Mouse (Mus musculus) right cerebral cortex, postnatal 14 days (tissue): ENCODE results near the gene Gm45021.

Experiments used
- DNase-seq: peaks from one replicate; pipeline ENCODE4 v3.0.0; 2022

The Gm45021 gene

DNA sequence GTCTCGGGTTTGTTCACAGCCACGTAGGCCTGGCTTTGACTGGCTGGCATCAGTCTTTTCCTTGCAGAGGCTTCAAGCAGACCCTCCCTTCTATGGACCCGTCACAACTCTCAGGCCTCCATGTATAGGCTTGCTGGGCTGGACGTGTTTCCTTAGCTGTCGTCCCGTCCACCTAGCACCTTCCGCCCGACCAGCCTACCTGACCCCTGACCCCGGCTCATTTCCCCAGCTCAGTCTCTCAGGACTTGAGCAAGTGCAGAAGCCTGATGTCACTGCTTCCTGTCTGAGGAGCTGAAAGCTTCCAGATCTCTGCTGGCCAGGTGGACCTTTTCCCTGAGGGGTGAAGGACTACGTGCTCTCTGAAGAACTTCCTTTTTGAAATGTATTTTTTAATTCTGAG, 16.1 kb upstream of the Gm45021 start:
- no peak for DNase-seq

DNA sequence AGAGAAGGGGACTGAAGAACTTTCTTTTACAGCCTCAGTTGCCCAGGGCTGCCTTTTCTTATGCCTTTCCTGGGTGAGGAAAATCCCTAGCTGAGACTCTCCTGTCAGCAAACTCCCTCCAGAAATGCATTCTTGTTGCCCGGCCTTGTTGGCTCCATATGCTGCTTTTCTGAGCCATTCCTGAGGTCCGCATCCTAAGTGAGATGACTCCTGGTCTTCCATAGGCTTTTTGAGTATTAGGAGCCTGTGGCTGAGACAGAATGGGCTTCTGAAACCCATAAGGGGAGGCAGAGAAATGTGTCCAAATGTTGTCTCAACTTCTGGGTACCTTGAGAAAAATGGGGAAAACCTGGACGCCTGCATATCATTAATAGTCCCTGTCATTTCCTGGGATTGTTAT, 15.4 kb upstream of the Gm45021 start:
- DNase-seq, result no peak

DNA sequence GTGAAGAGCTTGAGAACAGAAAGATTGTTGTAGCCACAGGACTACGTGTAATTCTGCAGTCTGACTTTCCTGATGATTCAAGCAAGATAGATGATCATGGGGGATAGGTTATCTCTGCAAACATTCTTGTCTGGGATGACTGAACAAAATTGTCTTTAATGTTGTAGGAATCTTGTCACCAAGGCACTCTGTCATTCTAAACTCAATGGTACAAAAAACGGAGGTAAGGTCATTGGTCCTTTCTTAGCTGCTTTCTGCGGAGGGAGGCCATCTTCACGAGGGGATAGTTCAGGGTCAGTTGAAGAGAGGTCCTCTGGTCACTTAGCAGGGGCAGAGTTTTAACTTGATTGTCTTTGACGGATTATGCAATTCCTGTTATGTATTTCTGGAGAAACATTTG, 10.7 kb upstream of the Gm45021 start:
- no peak for DNase-seq

DNA sequence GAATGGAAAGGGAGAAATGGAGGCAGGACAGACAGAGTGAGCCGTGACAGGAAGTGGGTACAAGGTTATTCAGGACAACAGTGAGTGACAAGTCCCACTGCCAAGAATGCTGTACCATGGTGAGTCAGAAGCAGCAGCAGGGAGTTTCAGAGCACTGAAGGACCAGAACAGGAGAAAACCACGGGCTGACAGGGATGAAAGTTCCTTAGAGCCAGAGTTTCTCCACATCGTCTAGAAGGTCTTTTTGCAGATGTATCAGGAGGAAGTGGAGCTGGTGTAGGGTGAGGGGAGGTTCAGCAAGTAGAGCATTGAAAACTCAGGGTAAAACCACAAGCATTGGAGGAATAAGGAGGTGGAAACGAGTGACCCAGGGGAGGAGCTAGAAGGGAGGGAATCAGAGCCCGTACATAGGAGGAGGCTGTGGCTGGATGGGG, 10.2 kb upstream of the Gm45021 start:
- no peak for DNase-seq

DNA sequence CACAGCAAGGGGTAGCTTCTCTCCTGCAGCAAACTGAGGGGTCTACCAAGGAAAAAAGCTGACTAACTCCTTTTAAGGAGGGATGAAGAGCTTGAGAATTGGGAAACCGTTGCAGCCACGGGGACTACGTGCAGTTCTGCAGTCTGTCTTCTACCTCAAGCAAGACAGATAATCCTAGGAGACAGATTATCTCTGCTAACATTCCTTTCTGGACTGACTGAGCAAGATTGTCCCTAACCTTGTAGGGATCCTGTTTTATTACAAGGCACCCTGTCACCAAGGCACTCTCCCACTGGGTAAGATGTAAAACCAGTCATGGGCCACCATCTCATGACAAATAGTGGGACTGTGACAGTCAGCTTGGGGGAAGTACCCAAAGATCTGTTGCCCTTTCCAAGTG, 8.2 kb upstream of the Gm45021 start:
- DNase-seq, result no peak

DNA sequence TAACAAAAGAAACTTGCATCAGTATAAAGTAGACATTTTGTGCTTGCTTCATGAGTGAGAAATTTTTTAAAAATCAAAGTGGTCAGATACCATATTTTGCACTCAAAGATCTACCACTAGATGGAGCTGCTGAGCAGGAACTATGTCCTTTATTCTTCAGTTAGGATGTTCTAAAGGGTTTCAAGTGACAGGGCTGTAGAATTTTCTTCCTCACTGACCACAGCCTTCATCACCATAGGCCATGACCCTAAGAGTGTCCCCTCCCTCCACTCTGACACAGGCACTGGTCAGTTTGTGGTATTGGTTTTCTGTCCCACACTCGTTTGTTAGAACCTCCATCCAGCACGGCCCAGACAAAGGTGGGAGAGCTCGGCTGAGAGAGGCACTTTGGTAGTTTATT, 7.4 kb upstream of the Gm45021 start:
- peak; percentile 25 for DNase-seq

DNA sequence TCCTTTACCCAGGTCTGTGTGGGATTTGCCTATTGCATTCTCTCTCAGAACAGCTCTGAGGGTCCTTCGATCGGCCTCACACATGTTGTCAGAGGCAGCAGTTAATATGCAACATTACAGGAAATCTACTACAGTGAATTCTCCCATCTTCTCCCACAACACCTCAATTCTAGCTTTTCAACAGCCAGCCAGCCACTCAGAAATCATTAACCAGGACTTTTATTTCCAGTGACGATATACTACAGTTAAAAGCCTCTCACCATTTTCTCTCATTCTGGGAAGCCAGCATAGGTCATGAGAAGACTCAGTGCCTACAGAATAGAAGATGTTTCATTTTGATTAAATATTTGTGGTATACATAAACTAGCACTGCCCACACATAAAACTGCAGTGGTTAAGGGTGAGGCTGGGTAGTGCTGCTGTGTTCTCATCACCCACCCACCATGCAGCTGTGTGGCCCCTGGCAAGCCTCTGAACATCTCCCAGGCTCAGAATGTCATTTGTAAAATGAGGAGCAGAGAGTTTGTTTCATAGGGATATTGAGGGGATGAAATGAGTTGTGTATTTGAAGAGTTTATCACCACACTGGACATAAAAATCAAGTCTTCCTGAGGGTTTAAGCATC, 1.9 kb downstream of the Gm45021 start:
- no peak for DNase-seq

DNA sequence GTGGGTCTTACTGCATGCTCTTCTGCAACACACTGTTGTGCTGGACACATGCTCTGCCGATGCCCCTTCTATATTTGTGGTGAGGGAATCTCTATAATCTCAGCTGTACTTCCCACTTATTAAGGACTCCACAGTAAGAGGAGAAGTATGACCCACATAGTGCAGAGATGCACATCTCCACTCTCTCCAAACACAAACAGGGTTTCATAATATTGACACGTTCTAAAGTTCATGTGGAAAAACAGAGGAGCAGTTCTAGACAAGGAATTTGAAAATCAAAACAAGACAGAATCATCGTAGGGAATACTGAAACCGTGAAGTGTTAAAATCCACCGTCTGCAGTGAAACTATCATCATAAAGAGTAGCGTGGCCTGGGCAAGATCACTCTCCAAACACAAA, 2.5 kb downstream of the Gm45021 start:
- no peak for DNase-seq

DNA sequence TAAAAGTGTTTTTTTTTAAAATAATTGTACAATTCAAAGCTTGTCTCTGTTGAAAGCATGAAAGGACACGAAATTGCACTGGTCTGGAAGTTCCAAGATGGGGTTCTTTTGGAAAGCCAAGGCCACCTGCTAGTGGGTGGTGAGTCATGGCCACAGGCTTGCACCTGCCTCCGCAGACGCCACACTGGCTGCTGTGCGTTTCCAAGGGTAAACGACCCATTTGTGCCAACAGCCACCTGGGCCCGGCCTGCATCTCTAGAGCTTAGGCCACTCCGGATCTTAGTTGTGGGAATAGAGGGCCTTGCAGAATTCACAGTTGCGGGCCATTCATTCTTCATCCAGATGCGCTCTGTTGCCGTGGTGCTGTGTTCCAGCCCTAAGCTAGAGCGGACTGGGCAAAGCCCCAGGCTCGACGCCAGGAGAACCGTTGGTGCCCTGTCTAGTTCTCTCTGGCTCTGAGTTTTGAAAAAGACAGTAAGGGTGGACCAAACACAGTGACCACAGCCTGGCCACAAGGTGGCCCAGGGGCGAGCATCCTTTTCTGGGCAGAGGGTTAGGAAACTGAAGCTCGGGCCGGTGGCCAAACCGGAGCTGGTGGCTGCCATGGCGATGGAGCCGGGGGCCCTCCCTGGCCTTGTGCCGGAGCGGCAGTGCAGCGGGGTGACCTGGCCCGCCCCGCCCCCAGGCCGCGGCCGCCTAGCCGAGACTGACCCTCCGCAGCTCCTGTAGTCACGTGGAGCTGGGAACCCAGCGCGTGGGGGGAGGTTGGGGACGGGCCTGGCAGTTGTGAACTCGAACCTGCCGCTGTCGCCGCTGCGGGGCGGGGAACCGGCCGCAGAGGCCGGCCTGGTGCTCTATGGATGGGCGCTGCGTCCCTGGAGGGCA, 4.0 kb downstream of the Gm45021 start, which contains the start of the genes Repin1 and Gm44965:
Gene Repin1 (plus strand): TSS at position 726 of the 885 bp plus-strand sequence.
Gene Gm44965 (plus strand): TSS at position 784 of the 885 bp plus-strand sequence.
- peak; percentile 94 for DNase-seq

DNA sequence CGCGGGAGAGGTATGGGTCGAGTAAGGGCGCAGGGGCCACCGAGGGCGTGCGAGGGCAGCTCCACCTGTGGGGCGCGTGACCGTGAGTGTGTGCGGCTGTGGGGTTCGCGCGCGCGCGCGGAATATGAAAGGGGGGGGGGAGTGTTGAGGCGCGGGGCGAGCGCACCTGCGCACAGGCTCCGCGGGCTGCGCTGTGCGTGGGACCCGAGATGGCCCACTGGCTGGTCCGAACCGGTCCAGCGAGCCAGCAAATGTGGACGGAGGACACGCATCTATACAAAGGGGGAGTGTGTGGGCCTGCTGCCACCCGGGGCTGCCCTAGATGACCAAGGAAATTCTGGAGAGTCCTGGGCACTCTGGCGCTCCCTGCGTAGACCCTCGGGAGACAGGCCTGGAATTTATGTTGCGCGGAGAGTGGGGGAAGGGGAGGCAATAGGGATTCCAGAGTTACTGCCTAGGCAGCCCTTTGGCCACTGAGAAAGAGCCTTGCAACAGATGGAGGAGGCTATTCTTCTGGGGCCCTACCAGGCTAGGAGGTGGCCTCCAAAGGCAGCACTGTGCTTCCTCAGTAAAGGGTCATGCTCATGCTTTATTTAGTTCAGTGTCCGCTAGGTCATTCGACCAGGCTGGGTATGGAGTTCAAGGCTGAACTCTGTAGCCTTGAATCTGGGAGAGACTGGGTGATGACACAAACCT, 4.8 kb downstream of the Gm45021 start:
- DNase-seq, result no peak

DNA sequence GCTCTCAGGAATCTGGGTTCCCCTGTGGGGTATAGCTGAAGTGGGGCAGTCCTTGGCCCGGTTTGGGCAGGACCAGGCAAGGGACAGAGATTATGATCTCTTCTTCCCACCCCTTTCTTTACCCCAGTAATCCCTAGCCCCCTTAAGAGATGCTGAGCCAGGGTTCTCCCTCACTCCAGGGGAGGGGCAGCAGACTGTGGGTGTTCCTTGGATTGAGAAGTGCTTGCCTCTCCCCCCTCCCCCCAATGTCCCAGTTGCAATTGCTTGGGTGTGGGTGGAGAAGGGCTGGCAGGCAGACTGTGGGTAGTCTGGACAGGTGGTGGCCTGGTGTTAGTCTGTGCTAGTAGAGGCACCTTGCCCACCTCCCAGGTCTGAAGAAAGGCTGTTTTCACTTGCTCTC, 5.9 kb downstream of the Gm45021 start:
- no peak for DNase-seq

DNA sequence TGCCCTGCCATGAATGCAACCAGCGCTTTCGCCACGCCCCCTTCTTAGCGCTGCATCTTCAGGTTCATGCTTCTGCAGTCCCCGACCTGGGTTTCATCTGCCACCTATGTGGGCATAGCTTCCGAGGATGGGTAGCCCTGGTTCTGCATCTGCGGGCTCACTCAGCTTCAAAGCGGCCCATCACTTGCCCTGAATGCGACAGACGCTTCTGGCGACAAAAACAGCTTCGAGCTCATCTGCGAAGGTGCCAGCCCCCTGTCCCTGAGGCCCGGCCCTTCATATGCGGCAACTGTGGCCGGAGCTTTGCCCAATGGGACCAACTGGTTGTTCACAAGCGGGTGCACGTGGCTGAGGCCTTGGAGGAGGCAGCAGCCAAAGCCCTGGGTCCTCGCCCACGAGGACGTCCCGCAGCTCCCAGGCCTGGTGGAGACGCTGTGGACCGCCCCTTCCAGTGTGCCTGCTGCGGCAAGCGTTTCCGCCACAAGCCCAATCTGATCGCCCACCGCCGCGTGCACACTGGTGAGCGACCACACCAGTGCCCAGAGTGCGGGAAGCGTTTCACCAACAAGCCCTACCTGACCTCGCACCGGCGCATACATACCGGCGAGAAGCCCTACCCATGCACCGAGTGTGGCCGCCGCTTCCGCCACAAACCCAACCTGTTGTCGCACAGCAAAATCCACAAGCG, 7.3 kb downstream of the Gm45021 start:
- no peak for DNase-seq

DNA sequence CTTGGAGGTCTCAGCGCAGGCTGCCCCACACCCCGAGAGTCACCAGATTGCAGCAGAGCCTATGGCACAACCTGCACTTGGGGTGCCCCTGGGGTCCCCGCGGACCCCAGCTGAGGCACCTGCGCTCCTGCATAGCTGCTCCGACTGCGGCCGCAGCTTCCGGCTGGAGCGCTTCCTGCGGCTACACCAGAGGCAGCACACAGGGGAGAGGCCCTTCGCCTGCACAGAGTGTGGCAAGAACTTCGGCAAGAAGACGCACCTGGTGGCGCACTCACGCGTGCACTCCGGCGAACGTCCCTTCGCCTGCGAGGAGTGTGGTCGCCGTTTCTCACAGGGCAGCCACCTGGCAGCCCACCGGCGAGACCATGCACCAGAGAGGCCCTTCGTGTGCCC, 7.8 kb downstream of the Gm45021 start:
- DNase-seq, result no peak

DNA sequence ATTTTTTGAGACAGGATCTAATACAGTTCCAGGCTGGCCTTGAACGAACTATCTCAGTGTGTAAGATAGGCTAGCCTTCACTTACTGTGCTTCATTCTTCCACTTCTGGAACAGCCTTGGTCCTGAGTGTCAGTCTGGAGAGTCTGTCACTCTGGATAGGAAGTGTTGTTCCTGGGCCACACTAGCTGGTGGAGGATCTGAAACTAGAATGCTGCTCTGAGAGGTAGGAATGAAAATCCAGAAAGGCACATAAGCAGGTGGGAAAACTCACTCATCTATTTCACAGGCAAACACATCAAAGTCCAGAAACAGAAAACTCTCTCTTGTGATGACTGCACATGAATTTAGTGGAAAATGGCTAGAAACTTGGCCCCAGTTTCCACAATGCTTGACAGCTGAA, 11.2 kb downstream of the Gm45021 start:
- DNase-seq, result no peak

DNA sequence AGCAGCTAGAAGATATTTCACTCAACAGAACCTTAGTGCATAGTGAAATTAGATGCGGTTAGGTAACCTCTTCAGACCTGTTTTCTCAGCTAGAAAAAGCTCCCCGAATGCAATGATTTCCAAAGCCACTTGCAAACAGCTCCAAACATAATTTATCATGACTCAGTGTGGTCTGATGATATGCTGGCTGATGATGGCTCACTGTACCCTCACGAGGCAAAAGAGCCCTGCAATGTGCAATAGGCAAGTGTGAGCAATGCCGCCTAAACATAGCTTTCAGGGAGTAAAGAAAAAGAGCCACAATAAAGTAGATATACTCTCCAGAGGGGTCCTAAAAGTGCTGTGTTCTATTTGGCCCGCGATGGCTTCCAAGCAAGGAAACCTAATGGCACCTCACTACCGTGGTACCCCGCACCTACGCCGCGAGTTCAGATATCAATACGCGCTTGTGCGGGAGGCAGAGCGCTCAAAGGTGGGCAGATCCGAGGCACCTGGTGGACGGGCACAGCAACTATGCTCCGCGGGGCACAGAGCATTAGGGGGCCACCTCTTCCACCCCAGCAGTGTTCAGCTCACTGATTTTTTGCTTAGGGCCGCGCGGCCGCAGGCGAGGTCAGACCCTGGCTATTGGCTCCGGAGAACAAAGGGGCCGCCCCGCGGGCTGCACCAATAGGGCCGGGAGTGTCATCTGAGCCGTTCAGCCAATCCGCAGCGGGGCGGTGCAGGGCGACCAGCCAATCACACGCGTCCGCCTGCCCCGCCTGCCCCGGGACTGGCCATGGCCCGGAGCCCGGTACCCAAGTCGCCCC, 12.1 kb downstream of the Gm45021 start, which contains the start of gene Zfp775:
Gene Zfp775 (plus strand): TSS at position 793 of the 809 bp plus-strand sequence.
- peak; percentile 97 for DNase-seq

DNA sequence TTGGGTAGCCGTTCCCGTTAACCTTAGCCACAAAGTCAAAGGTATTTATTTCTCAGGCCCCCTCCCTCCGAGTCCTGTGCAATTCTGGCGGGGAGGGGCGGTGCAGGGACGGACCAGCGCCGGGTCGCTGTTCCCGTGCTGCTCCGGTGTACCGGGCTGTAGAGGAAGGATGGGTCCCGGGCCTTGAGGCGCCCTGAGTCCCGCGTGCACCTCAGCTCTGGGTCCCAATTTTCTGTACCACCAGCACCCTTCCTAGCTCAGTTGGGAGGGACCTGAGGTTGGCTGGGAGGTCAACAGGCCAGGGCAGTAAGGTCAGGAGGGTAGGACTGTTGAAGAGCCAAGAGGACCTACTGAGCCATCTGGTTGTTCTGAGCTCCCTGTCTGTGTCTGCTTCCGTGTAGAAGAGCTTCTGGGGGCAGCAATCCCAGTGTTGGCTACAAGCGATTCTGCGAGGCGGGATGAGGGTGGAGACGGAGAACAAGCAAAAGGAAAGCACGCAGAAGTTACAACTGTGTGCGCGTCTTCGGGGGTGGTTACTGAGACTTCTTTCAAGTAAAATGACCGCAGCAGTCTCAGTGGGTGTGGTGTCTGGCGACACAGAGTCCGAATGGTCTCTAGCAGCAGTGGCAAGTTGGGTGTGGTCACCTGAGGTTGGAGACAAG, 12.8 kb downstream of the Gm45021 start:
- peak; percentile 51 for DNase-seq

DNA sequence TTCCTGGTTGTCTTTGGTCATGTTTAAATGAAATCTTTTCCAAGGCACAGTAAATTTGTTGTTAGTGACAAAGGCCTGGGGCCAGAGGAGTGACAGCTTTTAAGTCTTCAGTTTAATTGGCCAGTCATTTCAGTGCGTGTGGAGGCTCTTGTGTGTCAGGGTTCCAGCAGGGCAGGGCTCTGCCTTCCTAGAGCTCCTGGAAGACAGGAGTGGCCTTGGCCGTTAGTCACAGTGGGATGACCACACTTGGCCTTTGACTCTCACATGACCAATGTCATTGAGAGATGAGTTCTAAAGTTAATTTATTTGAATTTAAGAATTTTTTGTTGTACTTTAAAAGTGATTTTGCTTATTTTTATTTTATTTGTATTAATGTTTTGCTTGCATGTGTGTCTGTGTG, 18.7 kb downstream of the Gm45021 start:
- no peak for DNase-seq

DNA sequence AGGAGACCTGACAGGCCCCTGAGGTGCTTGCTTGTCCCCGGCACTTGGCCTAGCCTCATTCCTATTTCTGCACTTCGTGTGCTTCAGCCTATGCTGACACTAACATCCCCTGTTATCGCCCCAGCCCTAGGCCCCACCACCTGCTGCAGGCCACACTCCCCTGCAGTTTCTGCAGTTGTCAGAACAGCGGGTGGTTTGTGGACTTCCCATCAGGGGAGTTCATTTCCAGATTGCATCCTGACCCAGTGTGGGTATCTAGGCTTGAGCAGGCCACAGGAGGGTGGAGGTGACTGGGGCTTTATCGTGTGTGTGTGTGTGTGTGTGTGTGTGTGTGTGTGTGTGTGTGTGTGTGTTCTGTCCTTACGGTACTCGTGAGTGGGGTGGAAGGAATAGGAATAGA, 20.1 kb downstream of the Gm45021 start:
- DNase-seq, result no peak

DNA sequence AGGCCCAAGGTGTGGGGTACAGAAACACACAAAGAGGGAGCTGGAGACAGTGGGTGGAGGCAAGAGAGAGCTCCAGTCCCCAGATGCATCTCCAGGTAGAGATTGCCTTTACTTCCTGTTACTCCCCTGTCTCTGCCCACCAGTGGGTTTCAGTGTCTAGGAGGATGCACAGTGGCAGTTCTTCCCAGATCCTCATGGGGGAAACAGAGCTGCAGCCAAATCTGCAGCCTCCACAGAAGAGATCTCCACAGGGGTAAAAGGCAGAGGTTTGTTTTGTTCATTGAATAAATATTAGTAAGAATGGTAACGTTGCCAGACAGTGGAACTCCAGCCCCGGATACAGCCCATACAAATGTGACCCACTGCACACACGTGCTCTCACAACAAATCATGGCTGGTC, 21.2 kb downstream of the Gm45021 start:
- DNase-seq, result no peak

DNA sequence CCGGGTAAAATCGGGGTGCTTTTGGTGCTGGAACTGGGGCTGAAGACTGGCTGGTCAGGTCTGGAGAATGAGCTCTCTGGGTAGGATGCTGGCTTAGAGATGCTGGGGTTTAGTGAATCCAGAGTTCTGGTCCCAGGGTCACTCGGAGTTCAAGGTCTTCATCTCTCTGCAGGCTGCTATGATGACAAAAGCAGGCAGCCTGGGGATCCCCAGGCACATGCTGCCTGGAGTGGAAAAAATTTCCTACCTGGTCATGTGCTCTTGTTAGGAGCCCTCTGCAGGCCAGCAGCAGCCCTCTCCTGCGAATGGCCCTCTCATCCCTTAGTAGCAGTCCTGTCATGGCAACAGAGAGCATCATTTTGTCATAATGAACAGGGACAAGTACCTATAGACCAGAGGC, 24.1 kb downstream of the Gm45021 start:
- DNase-seq, result no peak

DNA sequence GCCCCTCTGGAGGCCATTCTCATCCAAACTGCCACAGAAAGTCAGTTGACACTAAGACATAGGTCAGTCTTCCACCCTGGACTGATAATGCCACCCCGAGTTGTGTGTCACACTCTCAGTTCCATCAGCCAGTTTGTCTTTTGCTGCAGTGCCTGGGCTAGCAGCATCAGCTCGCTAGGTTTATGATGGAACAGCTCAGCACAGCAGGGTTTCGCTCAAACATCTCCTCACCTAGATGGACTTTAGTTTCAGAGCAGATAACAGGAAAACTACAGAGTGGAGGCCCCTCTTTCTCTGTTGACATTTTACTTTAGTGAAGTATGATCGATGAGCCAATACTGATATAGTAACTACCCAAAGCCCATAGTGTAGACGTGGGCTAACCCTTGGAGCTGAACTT, 25.3 kb downstream of the Gm45021 start:
- DNase-seq, result no peak

DNA sequence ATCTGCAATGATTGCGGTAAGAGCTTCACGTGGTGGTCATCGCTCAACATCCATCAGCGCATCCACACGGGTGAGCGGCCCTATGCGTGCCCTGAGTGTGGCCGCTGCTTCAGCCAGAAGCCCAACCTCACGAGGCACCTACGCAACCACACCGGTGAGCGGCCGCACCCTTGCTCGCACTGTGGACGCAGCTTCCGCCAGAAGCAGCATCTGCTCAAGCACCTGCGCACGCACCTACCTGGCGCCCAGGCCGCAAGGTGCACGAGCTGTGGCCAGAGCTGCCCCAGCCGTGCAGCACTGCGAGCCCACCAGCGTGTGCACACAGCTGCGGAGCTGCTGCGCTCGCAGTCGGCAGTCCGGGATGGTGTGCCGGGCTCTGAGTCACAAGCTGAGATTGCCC, 30.6 kb downstream of the Gm45021 start:
- DNase-seq, result no peak
